8 mouse cellular contexts compared by ENCODE assay signal in the genomic region with DNA sequence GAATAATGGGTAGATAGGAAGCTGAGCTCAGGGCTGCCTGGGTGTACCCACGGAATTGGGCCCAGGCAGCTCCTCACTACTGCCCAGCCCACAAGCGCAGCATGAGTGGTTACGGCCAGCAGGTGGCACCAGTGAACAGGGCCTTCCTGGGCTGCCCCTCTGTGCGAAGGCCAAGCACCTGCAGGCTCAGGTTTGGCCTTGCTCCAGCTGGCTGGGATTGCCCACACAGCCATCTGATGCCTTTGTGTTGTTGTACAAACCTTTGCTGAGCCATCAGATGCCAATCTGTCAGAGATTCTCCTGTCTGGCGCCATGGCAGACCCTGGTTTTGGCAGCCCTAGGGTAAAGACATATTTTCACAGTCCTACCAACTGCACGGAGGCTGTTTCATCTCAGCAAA. TPM values are rescaled to one million over a fixed set of nuclear protein-coding genes. Genes with fewer than 3 reads are reported as not detected.
DNase-seq lines count a peak whose midpoint lies in the region.

No protein-coding gene starts in this region.

- DNase-seq in NIH3T3 (ENCODE audit: low read depth), result peak; percentile 87
- peak; percentile 42 for DNase-seq in c-Kit-positive CD71-positive TER-119-negative erythroid progenitor cells, embryonic 14.5 days (ENCODE audit: low read depth)
- peak; percentile 44 for DNase-seq in fibroblast of lung, adult 2 months (ENCODE audit: low read depth)
- peak; percentile 82 for DNase-seq in heart, postnatal 4 days
- peak; percentile 73 for DNase-seq in layer of hippocampus, adult 11-12 months (ENCODE audit: low spot score)
- peak; percentile 80 for DNase-seq in lung, postnatal 25 days (ENCODE audit: low spot score)
- peak; percentile 87 for DNase-seq in retina, embryonic 14.5 days (ENCODE audit: low spot score)
- peak; percentile 46 for DNase-seq in urinary bladder, adult 2 months (ENCODE audit: low spot score)

RNA-seq across cellular contexts. Expression of gene Tm6sf1, which starts 9.4 kb away (rescaled TPM):
- 10 to 100 TPM; 11.8 to 20.6 TPM for total RNA-seq in heart, postnatal 4 days (2021)
- 15.2 and 21.4 TPM in 2 replicates for polyA plus RNA-seq in urinary bladder, adult 2 months (2012; rRNA removed)

RNA-seq across cellular contexts. Expression of gene Gm10160, which starts 12.6 kb away (rescaled TPM):
- not detected for total RNA-seq in heart, postnatal 4 days (2021)
- polyA plus RNA-seq in urinary bladder, adult 2 months (2012; rRNA removed), result not detected in 2 replicates

RNA-seq across cellular contexts. Expression of gene Btbd1, which starts 38.9 kb away (rescaled TPM):
- total RNA-seq in heart, postnatal 4 days (2021), result 100 to 1,000 TPM; 128 to 133 TPM
- polyA plus RNA-seq in urinary bladder, adult 2 months (2012; rRNA removed), result 54.1 and 60.4 TPM in 2 replicates

Comparison
In these comparisons a context has a peak if more than half of its experiments do, and no peak if none do; other contexts are left out.
1. Peak in every context shown above with its lines: DNase-seq.